Mouse (Mus musculus) bone marrow, adult 2 months (tissue): ENCODE measurements around the gene Paqr7.

Source experiments
- CTCF ChIP-seq: fragments of 200-500 bp; IDR thresholded peaks from 2 replicates; pipeline ENCODE4 v1.5.1; 2011; ENCODE audit warnings: low read length, control low read depth; ENCODE audit not compliant: control insufficient read depth, insufficient read depth
- POLR2A ChIP-seq: fragments of 200-500 bp; IDR thresholded peaks from 2 replicates; pipeline ENCODE4 v1.6.1; 2011; ENCODE audit warnings: low read depth, mild to moderate bottlenecking, control low read depth, low read length, borderline replicate concordance; ENCODE audit not compliant: control insufficient read depth

GRCm38 (mm10) chr4:134548169-134548938, 51.9 kb downstream of the Paqr7 start:
- no peak for TF ChIP-seq POLR2A
- no peak; the same call in 1 of the 2 replicates for TF ChIP-seq CTCF
